8 mouse cellular contexts compared by ENCODE assay signal in the genomic region with DNA sequence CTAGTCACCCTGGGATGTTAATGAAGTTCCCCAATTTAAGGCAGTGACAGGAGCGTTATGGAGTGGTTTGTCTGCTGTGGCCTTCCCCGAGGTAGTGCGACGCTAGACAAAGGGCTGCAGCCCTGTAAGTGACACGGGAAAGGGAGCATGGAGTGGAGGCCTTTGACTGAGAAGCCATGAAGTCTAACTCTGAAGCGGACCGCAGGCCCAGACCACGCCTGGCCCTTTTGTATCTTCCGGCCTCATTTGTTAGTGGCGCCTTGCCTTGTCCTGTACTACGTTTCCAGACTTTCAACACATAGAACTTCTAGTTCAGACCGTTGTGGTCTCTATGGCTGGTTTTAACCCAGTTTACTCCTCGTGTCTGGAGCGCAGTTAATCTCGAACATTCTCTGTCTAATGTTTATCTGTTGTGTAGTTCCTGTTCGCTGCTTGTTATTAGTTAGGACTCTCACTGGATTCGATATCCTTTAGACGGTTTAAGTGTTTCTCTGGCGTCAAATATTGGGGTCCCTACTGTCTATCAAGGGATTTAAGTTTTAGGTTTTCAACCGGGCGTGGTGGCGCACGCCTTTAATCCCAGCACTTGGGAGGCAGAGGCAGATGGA. TPM values are rescaled to one million over a fixed set of nuclear protein-coding genes. Genes with fewer than 3 reads are reported as not detected.
DNase-seq lines count a peak whose midpoint lies in the region; TF ChIP-seq lines count a peak whose summit lies in the region.

No protein-coding gene starts in this region.

- H3K79me2 ChIP-seq in macrophage (ENCODE audit: inconsistent target): peaks cover 83% of the 10 kb centered on the region

- peaks cover 13% of the 10 kb centered on the region for H3K4me1 ChIP-seq in bone marrow macrophage, adult 2 months (ENCODE audit: control insufficient read depth, insufficient read depth, low read length)

- TF ChIP-seq CTCF in gastrocnemius, adult 2 months (IDR thresholded peaks at IDR 0.05): no peak
- no peak for TF ChIP-seq CTCF in bone marrow macrophage, adult 2 months (IDR thresholded peaks at IDR 0.05; ENCODE audit: low read depth, low read length)

- intact Hi-C loops in gastrocnemius, adult 2 months (cut with DNase I): loop anchor here (2.0 kb wide), 1 partner anchor 35 kb away; no protein-coding TSS in a partner anchor

- no peaks in the 10 kb centered on the region for H3K36me3 ChIP-seq in macrophage (ENCODE audit: inconsistent target)
- H3K36me3 ChIP-seq in splenic B cell, adult 2 months (ENCODE audit: control insufficient read depth, insufficient read depth, low read length, poor library complexity, severe bottlenecking): no peaks in the 10 kb centered on the region

- no peak for TF ChIP-seq POLR2A in bone marrow macrophage, adult 2 months (IDR thresholded peaks at IDR 0.05; ENCODE audit: borderline replicate concordance, low read depth, low read length)

- peak overlapping the region; percentile 85 for H3K4me3 ChIP-seq in gastrocnemius, adult 2 months
- peak overlapping the region; percentile 96 for H3K4me3 ChIP-seq in bone marrow macrophage, adult 2 months (ENCODE audit: insufficient read depth, low read length)
- H3K4me3 ChIP-seq in macrophage (ENCODE audit: inconsistent target): peak overlapping the region; percentile 90

- peak overlapping the region; percentile 97 for H3K27ac ChIP-seq in gastrocnemius, adult 2 months
- peak overlapping the region; percentile 90 for H3K27ac ChIP-seq in bone marrow macrophage, adult 2 months (ENCODE audit: insufficient read depth, low read depth, low read length)
- peak overlapping the region; percentile 76 for H3K27ac ChIP-seq in macrophage

- WGBS in macrophage (ENCODE audit: missing documents): 5% methylated on average over 23 of the region's 23 CpGs

- DNase-seq in gastrocnemius, adult 2 months: peak; percentile 21
- no peak for DNase-seq in gastrocnemius, postnatal 25 days
- peak; percentile 72 for DNase-seq in A20 (ENCODE audit: low read depth, low spot score)
- peak; percentile 19 to 27 for DNase-seq in frontal cortex, postnatal 10 days (ENCODE audit: low spot score in 2 of 2)
- peak; percentile 46 for DNase-seq in kidney, postnatal 10 days
- DNase-seq in splenic B cell, adult 2 months (ENCODE audit: low read depth, low spot score): peak; percentile 45

- no peaks in the 10 kb centered on the region for H3K27me3 ChIP-seq in splenic B cell, adult 2 months (ENCODE audit: control insufficient read depth, insufficient read depth, low read length, poor library complexity, severe bottlenecking)

RNA-seq across cellular contexts. Expression of gene Hdlbp, which starts 1.0 kb away (rescaled TPM):
- 100 to 1,000 TPM; 317 to 345 TPM for total RNA-seq in gastrocnemius, adult 2 months (2021)
- total RNA-seq in gastrocnemius, postnatal 25 days (2021): 100 to 1,000 TPM; 290 to 306 TPM
- polyA plus RNA-seq in bone marrow macrophage, adult 2 months (2012; ENCODE audit: insufficient read depth, insufficient read length, missing spikeins): 79.8 and 89.9 TPM in 2 replicates
- total RNA-seq in macrophage (2018; cell fraction: chromatin; rRNA removed): 100 to 1,000 TPM; 122 to 231 (median 176) TPM
- 100 to 1,000 TPM in 17 of 26 experiments, 10 to 100 TPM in 9; 90.9 to 125 (median 108) TPM for total RNA-seq in macrophage (2018; cell fraction: cytosol; rRNA removed)
- total RNA-seq in macrophage (2018; cell fraction: nucleus; rRNA removed): 100 to 1,000 TPM in 25 of 26 experiments, 10 to 100 TPM in 1; 93.7 to 172 (median 128) TPM
- 89.3 to 145 TPM (median 94.5 TPM) in 3 replicates for polyA plus RNA-seq in macrophage (2018)

RNA-seq across cellular contexts. Expression of gene Farp2, which starts 32.3 kb away (rescaled TPM):
- 10 to 100 TPM; 13.1 to 13.4 TPM for total RNA-seq in gastrocnemius, adult 2 months (2021)
- 10 to 100 TPM; 11.6 to 12.2 TPM for total RNA-seq in gastrocnemius, postnatal 25 days (2021)
- 3.4 and 4.4 TPM in 2 replicates for polyA plus RNA-seq in bone marrow macrophage, adult 2 months (2012; ENCODE audit: insufficient read depth, insufficient read length, missing spikeins)
- 10 to 100 TPM in 18 of 26 experiments, 1 to 10 TPM in 8; 1.9 to 17.6 (median 11.8) TPM for total RNA-seq in macrophage (2018; cell fraction: chromatin; rRNA removed)
- total RNA-seq in macrophage (2018; cell fraction: cytosol; rRNA removed): 1 to 10 TPM; 4.4 to 8.1 (median 6.1) TPM
- total RNA-seq in macrophage (2018; cell fraction: nucleus; rRNA removed): 10 to 100 TPM in 4 of 26 experiments, 1 to 10 TPM in 22; 1.9 to 12.9 (median 7.3) TPM
- 0.95 to 4.0 TPM (median 1.7 TPM) in 3 replicates for polyA plus RNA-seq in macrophage (2018)
